Comparison of ENCODE assay signal across 27 mouse cellular contexts in genomic region chr15:74100606-74101005, GRCm38 (mm10).
DNase-seq lines count a peak whose midpoint lies in the region; ATAC-seq and TF ChIP-seq lines count a peak whose summit lies in the region.
"Had no signal": no experiment of that assay in that cellular context is flagged by ENCODE, and none has a peak within 500 bp of the region (broad histone marks: within the 10 kb centered on the region; RNA-seq: fewer than 3 reads in every experiment).

No protein-coding gene starts in this region.

- no peaks in the 10 kb centered on the region for H3K9me3 ChIP-seq in intestine, postnatal 0 days (ENCODE audit: control insufficient read depth)
- H3K9me3 ChIP-seq: heart, embryonic 13.5 days; hindbrain, embryonic 15.5 days; limb, embryonic 10.5 days; limb, embryonic 15.5 days; liver, embryonic 13.5 days; neural tube, embryonic 13.5 days had no signal

- H3K4me3 ChIP-seq in intestine, postnatal 0 days (ENCODE audit: low read depth, low read length) = no peak overlapping the region
- H3K4me3 ChIP-seq: heart, adult 2 months; heart, embryonic 13.5 days; hindbrain, embryonic 15.5 days; limb, embryonic 10.5 days; limb, embryonic 15.5 days; liver, embryonic 13.5 days; myocyte; neural tube, embryonic 13.5 days had no signal

- WGBS in intestine, postnatal 0 days = 50% methylated on average over 1 of the region's 1 CpGs

- DNase-seq in adrenal gland, adult (ENCODE audit: inconsistent age in 2 of 2, low spot score in 1 of 2) = peak; percentile 48 to 79
- DNase-seq in adrenal gland, adult 8-10 months = no peak
- peak; percentile 10 for DNase-seq in left cerebral cortex, postnatal 4 days
- no peak for DNase-seq in left cerebral cortex, postnatal 10 days (ENCODE audit: extremely low spot score in 1 of 2, low spot score in 2 of 2)
- DNase-seq in Muller cell, postnatal 12 days (ENCODE audit: inconsistent ontology term) = peak; percentile 22
- DNase-seq in adrenal gland, postnatal 36 days = peak; percentile 54 to 57
- no peak for DNase-seq in MN1 (ENCODE audit: low spot score)
- DNase-seq: cerebellum, adult 2 months; gastrocnemius, postnatal 14 days; heart, adult 2 months; heart, postnatal 10 days; kidney, adult 8-10 months; kidney, postnatal 4 days; liver, embryonic 13.5 days; lung, postnatal 4 days; right cerebral cortex, postnatal 14 days had no signal

- no peak overlapping the region for H3K27ac ChIP-seq in intestine, postnatal 0 days (ENCODE audit: low read depth, low read length)
- H3K27ac ChIP-seq: heart, adult 2 months; heart, embryonic 13.5 days; hindbrain, embryonic 15.5 days; kidney, postnatal 0 days; limb, embryonic 10.5 days; limb, embryonic 15.5 days; liver, embryonic 13.5 days; neural tube, embryonic 13.5 days had no signal

- no peak overlapping the region for H3K4me2 ChIP-seq in intestine, postnatal 0 days (replicated peaks; ENCODE audit: low read depth)
- H3K4me2 ChIP-seq: heart, embryonic 13.5 days; hindbrain, embryonic 15.5 days; limb, embryonic 15.5 days; liver, embryonic 13.5 days; neural tube, embryonic 13.5 days had no signal

- H3K9ac ChIP-seq in intestine, postnatal 0 days (ENCODE audit: low read depth, low read length) = no peak overlapping the region
- H3K9ac ChIP-seq: heart, embryonic 13.5 days; hindbrain, embryonic 15.5 days; limb, embryonic 15.5 days; liver, embryonic 13.5 days; neural tube, embryonic 13.5 days had no signal

- H3K4me1 ChIP-seq in intestine, postnatal 0 days (replicated peaks; ENCODE audit: control insufficient read depth, insufficient read depth, low read length) = no peaks in the 10 kb centered on the region
- H3K4me1 ChIP-seq: heart, embryonic 13.5 days; hindbrain, embryonic 15.5 days; limb, embryonic 10.5 days; limb, embryonic 15.5 days; liver, embryonic 13.5 days; neural tube, embryonic 13.5 days had no signal

- no peaks in the 10 kb centered on the region for H3K36me3 ChIP-seq in intestine, postnatal 0 days (ENCODE audit: control insufficient read depth, insufficient read depth)
- H3K36me3 ChIP-seq: heart, embryonic 13.5 days; hindbrain, embryonic 15.5 days; limb, embryonic 10.5 days; limb, embryonic 15.5 days; liver, embryonic 13.5 days; neural tube, embryonic 13.5 days had no signal

- no peak for TF ChIP-seq CTCF in intestine, postnatal 0 days (IDR thresholded peaks at IDR 0.05; ENCODE audit: low read depth)

- H3K27me3 ChIP-seq in intestine, postnatal 0 days (replicated peaks; ENCODE audit: control insufficient read depth, insufficient read depth, low read length) = no peaks in the 10 kb centered on the region
- H3K27me3 ChIP-seq: hindbrain, embryonic 15.5 days; limb, embryonic 15.5 days; liver, embryonic 13.5 days; neural tube, embryonic 13.5 days had no signal

- ATAC-seq in intestine, postnatal 0 days = no peak
- ATAC-seq: forebrain, embryonic 14.5 days; lung, postnatal 0 days; midbrain, embryonic 16.5 days had no signal

- intact Hi-C loops in left cerebral cortex, postnatal 4 days (cut with DNase I) = no loop called here
- intact Hi-C loops in left cerebral cortex, postnatal 10 days (cut with DNase I) = no loop called here

Comparison
In these comparisons a context has a peak if more than half of its experiments do, and no peak if none do; other contexts are left out.
1. DNase-seq: peak in adrenal gland, adult (2 of 2), left cerebral cortex, postnatal 4 days (single experiment), Muller cell, postnatal 12 days (single experiment) and adrenal gland, postnatal 36 days (2 of 2); none in adrenal gland, adult 8-10 months (single experiment), left cerebral cortex, postnatal 10 days (0 of 2) and MN1 (single experiment).